Mouse (Mus musculus) heart, adult 18-20 months (tissue): ENCODE measurements around the gene Hpcal4. TPM values are rescaled to one million over a fixed set of nuclear protein-coding genes. Genes with fewer than 3 reads are reported as not detected.
A peak's percentile ranks its signal among the peaks of the same experiment; 100 is the strongest.
"Not testable (repeated sequence)": the region's sequence is repeated elsewhere in the genome, so short reads cannot be mapped to it uniquely, and the experiment has no call there.

Experiments
- DNase-seq, 2 experiments: peaks; one replicate each; pipeline ENCODE4 v3.0.0; 2021 to 2022; ENCODE audit warnings: mixed read lengths in 1 of 2
- long read RNA-seq, 2 experiments: library from polyadenylated mRNA; stranded (forward); transcript quantifications; one replicate each; pipeline ENCODE4 v2.0.0; 2021
- total RNA-seq, 2 experiments: library from RNA; stranded (reverse); gene quantifications; 2 replicates each; pipeline ENCODE4 v1.2.3; 2021

The Hpcal4 gene
- under 1 TPM; 0.05 to 0.50 TPM for total RNA-seq
- long read RNA-seq, experiment 1, result 0 reads
- long read RNA-seq, experiment 2, result 0 reads

GRCm38 (mm10) chr4:123182328-123183238, at the start of gene Hpcal4:
Hpcal4 (plus strand) TSS chr4:123183227.
- DNase-seq, result peak in 1 of 2 experiments; percentile 25

GRCm38 (mm10) chr4:123137551-123137950, 45.5 kb upstream of the Hpcal4 start:
- DNase-seq, result no peak

GRCm38 (mm10) chr4:123139513-123140154, 43.4 kb upstream of the Hpcal4 start, which contains the start of gene Ppie:
Ppie (minus strand) TSS chr4:123139951.
- peak; percentile 82 to 85 for DNase-seq

- no peak for DNase-seq
These were observed 35.4 kb upstream of the Hpcal4 start for GRCm38 (mm10) chr4:123147446-123148150.

GRCm38 (mm10) chr4:123152003-123152402, 31.0 kb upstream of the Hpcal4 start:
- DNase-seq, result no peak

GRCm38 (mm10) chr4:123152976-123153375, 30.1 kb upstream of the Hpcal4 start:
- no peak for DNase-seq

GRCm38 (mm10) chr4:123155004-123155403, 28.0 kb upstream of the Hpcal4 start:
- peak; percentile 19 to 42 for DNase-seq

- no peak for DNase-seq
These were observed 27.6 kb upstream of the Hpcal4 start for GRCm38 (mm10) chr4:123155427-123155826.

GRCm38 (mm10) chr4:123155840-123156239, 27.2 kb upstream of the Hpcal4 start:
- no peak for DNase-seq

GRCm38 (mm10) chr4:123160571-123160970, 22.5 kb upstream of the Hpcal4 start:
- DNase-seq, result no peak

- DNase-seq, result not testable (repeated sequence)
These were observed 21.8 kb upstream of the Hpcal4 start for GRCm38 (mm10) chr4:123161251-123161650.

- no peak for DNase-seq
These were observed 20.6 kb upstream of the Hpcal4 start for GRCm38 (mm10) chr4:123162305-123162917.

GRCm38 (mm10) chr4:123164157-123164556, 18.9 kb upstream of the Hpcal4 start:
- peak; percentile 4 to 6 for DNase-seq

GRCm38 (mm10) chr4:123171811-123172210, 11.2 kb upstream of the Hpcal4 start:
- no peak for DNase-seq

- DNase-seq, result peak; percentile 60 to 79
These were observed 421 bp downstream of the Hpcal4 start for GRCm38 (mm10) chr4:123183239-123184056.

- no peak for DNase-seq
These were observed 1.8 kb downstream of the Hpcal4 start for GRCm38 (mm10) chr4:123184816-123185215.

GRCm38 (mm10) chr4:123192336-123192735, 9.3 kb downstream of the Hpcal4 start:
- no peak for DNase-seq

GRCm38 (mm10) chr4:123193791-123194190, 10.8 kb downstream of the Hpcal4 start:
- no peak for DNase-seq

- no peak for DNase-seq
These were observed 13.7 kb downstream of the Hpcal4 start for GRCm38 (mm10) chr4:123196695-123197094.

- DNase-seq, result peak; percentile 53 to 82
These were observed 17.8 kb downstream of the Hpcal4 start for GRCm38 (mm10) chr4:123200771-123201185.
